Mouse (Mus musculus) A20 (cell line): ENCODE data around the gene Polr3h.

ENCODE experiments used
- DNase-seq: peaks from one replicate; pipeline ENCODE4 v3.0.0-alpha.2; 2011; ENCODE audit warnings: low read depth, low spot score

Polr3h gene

GRCm38 (mm10) chr15:81872262-81873136 is 53.5 kb downstream of the Polr3h start, which contains the start of gene Aco2:
Aco2 (plus strand) TSS chr15:81872309.
- peak; percentile 99 for DNase-seq

DNA sequence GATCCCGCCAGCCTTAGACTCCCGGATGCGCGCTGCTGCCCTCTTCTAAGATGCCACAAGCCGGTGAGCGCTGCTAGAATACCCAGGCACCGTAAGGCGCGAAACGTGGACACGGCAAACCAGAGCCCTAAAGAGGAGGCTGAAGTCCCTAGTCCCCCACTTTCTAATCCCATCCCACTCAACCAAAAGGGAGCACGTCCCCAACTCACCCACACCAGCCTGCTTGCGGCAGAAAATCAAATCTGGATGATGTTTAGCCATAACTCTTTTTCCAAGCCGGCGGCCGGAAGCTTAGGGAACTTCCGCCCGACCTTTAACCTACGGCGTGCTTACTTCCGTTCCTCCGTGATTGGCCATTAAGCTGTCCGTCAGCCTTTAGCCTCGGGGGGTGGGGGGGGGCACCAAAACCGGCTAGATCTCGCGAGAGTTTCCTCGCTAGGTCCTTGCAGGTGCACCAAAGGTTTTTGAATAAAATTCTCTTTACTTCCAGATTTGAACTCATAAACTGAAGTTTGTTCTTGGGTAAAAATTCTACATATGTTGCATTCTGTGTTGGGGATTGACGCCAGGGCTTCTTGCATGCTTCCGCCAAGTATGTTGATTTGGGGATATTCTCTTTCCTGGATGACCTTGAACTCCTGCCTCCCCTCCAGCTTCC is 54.3 kb downstream of the Polr3h start, which contains the start of gene Phf5a:
Gene Phf5a (minus strand): TSS at position 308 of the 658 bp plus-strand sequence.
- DNase-seq = peak; percentile 98

DNA sequence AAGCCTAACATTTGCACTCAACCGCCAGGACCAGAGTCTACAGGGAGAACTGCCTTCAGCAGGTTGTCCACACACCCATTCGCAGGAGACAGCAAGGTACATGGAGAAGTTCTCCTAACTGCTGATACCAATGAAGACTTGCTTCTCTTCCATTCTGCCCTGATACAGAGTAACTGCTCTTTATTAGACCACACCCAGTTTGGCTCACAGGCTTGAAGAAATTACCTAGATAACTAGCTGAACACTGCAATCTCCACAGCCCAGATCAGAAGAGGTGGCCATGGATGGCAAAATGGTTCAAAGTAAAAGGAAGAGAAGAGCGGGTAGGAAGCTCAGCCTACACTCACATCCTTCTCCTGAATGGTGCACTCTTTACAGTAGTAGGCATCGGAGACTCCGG is 56.1 kb downstream of the Polr3h start:
- DNase-seq = no peak

GRCm38 (mm10) chr15:81864238-81864637 is 61.8 kb downstream of the Polr3h start:
- DNase-seq = no peak

- DNase-seq = peak; percentile 35
These were observed 65.4 kb downstream of the Polr3h start for GRCm38 (mm10) chr15:81860471-81861135.

- peak; percentile 96 for DNase-seq
These were observed 66.4 kb downstream of the Polr3h start for GRCm38 (mm10) chr15:81859330-81860255.

GRCm38 (mm10) chr15:81858517-81859329 is 67.3 kb downstream of the Polr3h start, which contains the start of gene Tob2:
Tob2 (minus strand) TSS chr15:81858796.
- DNase-seq = peak; percentile 84

DNA sequence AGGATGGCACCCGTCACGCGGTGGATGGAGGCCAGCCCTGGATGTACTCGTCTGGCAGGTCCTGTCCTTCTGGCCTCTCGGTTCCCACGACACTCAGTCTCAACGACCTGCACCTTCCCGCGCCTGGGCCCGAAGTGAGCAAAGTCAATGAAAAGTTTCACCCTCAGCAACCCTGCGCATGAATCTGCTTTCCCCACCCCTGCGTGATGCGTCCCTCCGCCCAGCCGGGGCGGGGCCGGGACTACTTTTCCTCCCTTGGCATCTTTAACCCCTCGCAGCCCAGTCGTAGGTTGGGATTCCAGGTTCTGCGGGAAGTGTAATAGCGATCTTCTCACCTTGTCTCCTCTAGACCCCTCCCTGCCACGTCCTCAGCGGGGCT is 67.9 kb downstream of the Polr3h start:
- peak; percentile 96 for DNase-seq

DNA sequence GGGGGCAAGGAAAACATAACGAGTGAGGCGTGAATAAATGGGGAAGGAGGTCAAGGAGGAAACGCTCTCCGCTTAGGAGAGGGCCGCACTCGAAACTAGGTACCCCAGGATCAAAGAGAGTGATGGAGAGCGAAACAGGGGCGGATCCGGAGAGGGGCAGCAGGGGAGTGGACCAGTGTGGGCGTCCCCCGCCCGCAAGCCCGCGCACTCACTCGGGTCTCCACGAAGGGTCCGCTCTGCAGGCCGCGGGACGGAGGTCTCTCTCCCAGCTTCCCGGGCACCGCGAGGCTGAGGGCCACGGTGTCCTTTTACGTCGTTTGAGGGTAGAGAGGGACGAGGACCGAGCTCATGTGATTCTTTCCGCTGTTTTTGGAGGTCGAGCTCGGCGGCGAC is 68.3 kb downstream of the Polr3h start:
- no peak for DNase-seq

GRCm38 (mm10) chr15:81856938-81857723 is 68.9 kb downstream of the Polr3h start:
- DNase-seq = peak; percentile 65

- peak; percentile 93 for DNase-seq
These were observed 69.8 kb downstream of the Polr3h start for GRCm38 (mm10) chr15:81856030-81856790.

DNA sequence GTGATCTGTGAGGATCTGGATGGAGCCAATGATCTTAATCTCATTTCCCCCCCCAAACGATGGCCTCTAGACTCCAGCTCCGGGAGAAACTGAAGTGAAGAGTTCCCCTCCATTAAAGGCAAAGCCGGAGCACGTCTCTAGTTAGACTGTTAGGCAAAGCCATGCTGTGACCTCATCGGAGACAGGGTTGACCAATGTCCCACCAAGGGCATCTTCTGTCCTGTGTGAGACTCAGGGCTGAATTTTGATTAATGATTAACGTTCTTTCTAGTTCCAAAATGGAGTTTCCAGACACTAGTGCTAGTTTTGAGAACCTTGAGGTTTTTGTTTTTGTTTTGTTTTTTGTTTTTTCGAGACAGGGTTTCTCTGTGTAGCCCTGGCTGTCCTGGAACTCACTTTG is 73.0 kb downstream of the Polr3h start:
- DNase-seq = no peak

- DNase-seq = no peak
These were observed 73.5 kb downstream of the Polr3h start for GRCm38 (mm10) chr15:81852411-81853000.

DNA sequence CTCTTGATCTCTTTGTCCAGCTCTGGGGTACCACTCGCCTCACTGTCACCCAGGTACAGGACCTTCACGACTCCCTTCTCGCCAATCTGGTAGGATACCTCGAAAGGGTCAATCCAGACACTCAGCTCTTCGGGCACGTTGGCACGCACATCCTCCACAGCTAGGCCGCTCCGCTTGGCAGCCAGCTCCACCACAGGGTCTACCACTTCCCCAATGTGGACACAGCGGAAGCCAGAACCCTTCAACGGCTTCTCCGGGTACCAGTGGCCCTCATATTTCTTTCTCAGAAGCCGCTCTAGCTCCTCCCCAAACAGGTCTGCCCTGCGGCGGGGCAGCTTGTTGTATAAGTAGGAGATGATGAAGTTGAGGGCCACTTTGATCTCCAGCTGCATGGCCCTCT is 74.7 kb downstream of the Polr3h start:
- DNase-seq = no peak

DNA sequence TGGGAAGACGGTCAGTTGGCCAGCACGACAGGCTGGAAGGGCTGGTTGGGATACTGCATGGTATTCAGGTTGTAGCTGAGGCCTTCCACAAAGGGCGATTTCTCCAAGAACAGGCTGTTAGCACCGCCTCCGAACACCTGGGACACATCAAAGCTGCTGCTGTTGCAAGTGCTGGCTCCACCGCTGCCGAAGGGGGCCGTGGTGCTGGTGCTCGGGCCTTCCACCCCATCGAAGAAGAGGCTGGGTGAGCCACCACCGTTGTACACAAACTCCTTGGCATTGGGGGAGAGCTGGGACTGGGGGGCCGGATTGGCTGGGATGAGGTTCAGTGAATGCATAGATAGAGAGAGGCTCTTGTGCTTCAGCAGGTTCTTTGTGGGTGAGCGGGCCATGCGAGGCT is 75.3 kb downstream of the Polr3h start:
- DNase-seq = no peak

GRCm38 (mm10) chr15:81849104-81849503 is 76.9 kb downstream of the Polr3h start:
- no peak for DNase-seq

GRCm38 (mm10) chr15:81848301-81848700 is 77.7 kb downstream of the Polr3h start:
- peak; percentile 61 for DNase-seq

- no peak for DNase-seq
These were observed 78.2 kb downstream of the Polr3h start for GRCm38 (mm10) chr15:81847861-81848260.
